Mouse (Mus musculus) spleen, postnatal 14 days (tissue): ENCODE results near the gene Ezr.
"Not testable (repeated sequence)": the region's sequence is repeated elsewhere in the genome, so short reads cannot be mapped to it uniquely, and the experiment has no call there.

ENCODE experiments used
- DNase-seq, 2 experiments: peaks; one replicate each; pipeline ENCODE4 v3.0.0; 2021 to 2022; ENCODE audit warnings: low spot score in 2 of 2

Gene Ezr

DNA sequence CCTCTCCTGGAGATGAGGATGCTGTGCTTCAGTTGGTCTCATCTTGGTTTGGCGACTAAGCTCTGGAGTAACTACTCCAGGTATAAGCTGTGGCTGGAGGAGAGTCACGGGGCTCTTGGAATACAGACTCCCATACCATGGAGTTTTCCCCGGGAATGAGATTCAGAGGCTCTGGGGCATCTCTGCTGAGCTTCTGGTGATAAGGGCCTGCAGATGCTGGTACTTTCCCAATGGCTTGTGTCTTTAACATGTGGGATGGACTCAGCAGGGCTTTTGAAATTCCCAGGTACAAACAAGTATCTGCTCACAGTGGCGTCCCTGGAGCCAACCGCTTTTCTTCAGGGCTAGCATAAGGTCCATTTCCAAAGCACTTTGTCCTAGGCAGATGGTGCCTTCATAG, 75.2 kb downstream of the Ezr start:
- DNase-seq = not testable (repeated sequence)

- not testable (repeated sequence) for DNase-seq
Observed at GRCm38 (mm10) chr17:6706448-6706847, 76.1 kb downstream of the Ezr start.

GRCm38 (mm10) chr17:6703381-6704270, 79.0 kb downstream of the Ezr start:
- DNase-seq = not testable (repeated sequence)

GRCm38 (mm10) chr17:6702625-6703221, 79.9 kb downstream of the Ezr start:
- DNase-seq = not testable (repeated sequence)

- DNase-seq = not testable (repeated sequence)
Observed at GRCm38 (mm10) chr17:6700077-6700476, 82.5 kb downstream of the Ezr start.

DNA sequence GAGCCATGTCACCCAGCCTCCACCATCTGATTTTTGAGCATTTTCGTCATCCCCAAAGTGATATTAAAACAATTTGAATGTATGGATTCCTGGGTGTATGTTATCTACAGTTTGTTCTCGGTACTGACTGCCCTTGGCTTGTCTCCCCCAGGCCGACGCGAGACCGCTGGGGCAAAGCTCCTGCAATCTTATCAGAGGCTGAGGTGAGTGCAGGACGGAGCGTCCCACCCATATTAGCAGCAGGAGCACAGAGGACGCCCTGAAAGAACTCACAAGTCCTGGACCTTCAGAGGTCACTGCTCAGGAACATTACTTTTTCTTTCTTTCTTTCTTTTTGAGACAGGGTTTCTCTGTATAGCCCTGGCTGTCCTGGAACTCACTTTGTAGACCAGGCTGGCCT, 83.1 kb downstream of the Ezr start:
- not testable (repeated sequence) for DNase-seq

DNA sequence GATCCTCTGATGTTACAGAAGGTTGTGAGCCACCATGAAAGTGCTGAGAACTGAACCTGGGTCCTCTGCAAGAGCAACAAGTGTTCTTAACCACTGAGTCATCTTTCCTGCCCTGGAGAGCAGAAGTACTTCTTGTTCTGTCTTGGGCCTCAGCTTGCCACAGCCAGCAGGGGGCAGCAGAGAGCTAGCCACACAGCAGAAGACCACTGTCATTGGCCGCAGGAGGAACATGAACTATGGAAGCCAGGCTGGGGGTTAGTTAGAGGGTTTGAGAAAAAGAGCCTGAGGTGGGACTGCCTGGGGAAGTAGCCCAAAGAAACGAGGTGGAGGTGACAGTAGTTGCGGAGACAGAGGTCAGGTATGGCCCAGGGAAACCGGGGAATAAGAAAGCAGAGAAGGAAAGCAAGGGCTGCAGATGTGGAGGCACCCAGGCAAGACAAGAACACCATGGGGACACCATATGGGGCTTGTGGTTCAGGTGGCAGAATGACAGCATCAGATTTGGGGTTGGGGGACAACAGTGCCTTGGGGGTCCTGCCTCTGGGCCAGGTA, 85.3 kb downstream of the Ezr start:
- peak in 1 of 2 experiments; percentile 31 for DNase-seq

DNA sequence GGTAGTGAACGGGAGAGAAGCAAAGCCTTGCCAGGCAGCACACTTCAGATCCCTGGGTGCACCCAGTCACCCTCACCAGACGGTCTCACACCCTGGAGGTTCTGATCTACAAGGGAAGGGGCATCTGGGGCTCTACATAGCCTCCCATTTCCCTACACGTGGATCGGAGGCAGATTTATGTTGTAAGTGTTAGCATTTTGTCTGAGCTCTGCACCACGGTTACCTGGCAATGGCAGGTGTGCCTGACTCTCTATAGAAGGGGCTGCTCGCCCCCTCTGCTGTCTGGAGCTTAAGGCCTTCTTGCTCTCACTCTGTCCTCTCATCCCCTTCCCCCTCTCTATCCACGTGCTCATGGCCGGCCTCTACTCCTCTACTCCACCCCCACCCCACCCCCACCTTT, 86.1 kb downstream of the Ezr start:
- not testable (repeated sequence) for DNase-seq

GRCm38 (mm10) chr17:6695712-6696111, 86.9 kb downstream of the Ezr start:
- not testable (repeated sequence) for DNase-seq

- DNase-seq = peak; percentile 63 to 76
Observed at GRCm38 (mm10) chr17:6691596-6691995, 91.0 kb downstream of the Ezr start.

DNA sequence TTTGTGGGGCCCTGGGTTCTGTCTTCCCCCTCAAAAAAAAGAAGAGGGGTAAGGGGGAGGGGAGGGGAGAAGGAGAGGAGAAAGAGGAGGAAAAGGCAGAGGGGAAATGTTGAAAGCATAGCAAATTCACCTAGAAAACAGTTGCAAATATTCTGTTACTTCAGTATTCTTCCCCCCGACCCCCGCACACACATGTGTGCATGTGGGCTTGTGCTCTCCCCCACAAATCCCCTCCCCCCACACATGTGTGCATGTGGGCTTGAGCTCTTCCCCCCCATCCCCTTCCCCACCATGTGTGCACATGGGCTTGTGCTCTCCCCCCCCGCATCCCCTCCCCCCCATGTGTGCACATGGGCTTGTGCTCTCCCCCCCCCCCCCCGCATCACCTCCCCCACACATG, 93.2 kb downstream of the Ezr start:
- DNase-seq = not testable (repeated sequence)
